ENCODE assay signal across 17 mouse cellular contexts in genomic region chr19:56287580-56288367, GRCm38 (mm10). TPM values are rescaled to one million over a fixed set of nuclear protein-coding genes. Genes with fewer than 3 reads are reported as not detected.
DNase-seq lines count a peak whose midpoint lies in the region; ATAC-seq and TF ChIP-seq lines count a peak whose summit lies in the region.
"Had no signal": no experiment of that assay in that cellular context is flagged by ENCODE, and none has a peak within 500 bp of the region (broad histone marks: within the 10 kb centered on the region; RNA-seq: fewer than 3 reads in every experiment).

No protein-coding gene starts in this region.

- DNase-seq in intestine, embryonic 14.5 days (ENCODE audit: low spot score) = no peak
- DNase-seq in kidney, adult 9 months = peak; percentile 56
- no peak for DNase-seq in liver, embryonic 11.5 days (ENCODE audit: low spot score)
- DNase-seq in gastrocnemius, postnatal 10 days = no peak
- DNase-seq in urinary bladder, postnatal 4 days (ENCODE audit: low spot score in 2 of 2) = no peak
- DNase-seq in MN1 (ENCODE audit: low spot score) = no peak
- DNase-seq: cerebellum, adult 9-10 months; forebrain, postnatal 0 days; gastrocnemius, postnatal 14 days had no signal

- no peaks in the 10 kb centered on the region for H3K27me3 ChIP-seq in intestine, embryonic 14.5 days (replicated peaks; ENCODE audit: control insufficient read depth, insufficient read depth, low read length)
- H3K27me3 ChIP-seq in intestine, postnatal 0 days (replicated peaks; ENCODE audit: control insufficient read depth, insufficient read depth, low read length) = no peaks in the 10 kb centered on the region
- H3K27me3 ChIP-seq in liver, embryonic 11.5 days (replicated peaks; ENCODE audit: control insufficient read depth, insufficient read depth, low read length) = no peaks in the 10 kb centered on the region
- no peaks in the 10 kb centered on the region for H3K27me3 ChIP-seq in stomach, embryonic 15.5 days (replicated peaks)
- H3K27me3 ChIP-seq: neural tube, embryonic 12.5 days had no signal

- peak; percentile 55; the same call in 1 of the 2 replicates for ATAC-seq in intestine, embryonic 14.5 days (replicated peaks; ENCODE audit: low FRiP score, low TSS enrichment, low read depth)
- no peak for ATAC-seq in intestine, postnatal 0 days
- no peak for ATAC-seq in liver, embryonic 11.5 days (replicated peaks; ENCODE audit: low FRiP score)
- peak; percentile 50; the same call in 1 of the 2 replicates for ATAC-seq in stomach, embryonic 15.5 days (ENCODE audit: insufficient read depth, low FRiP score, low read depth)
- ATAC-seq: forebrain, postnatal 0 days had no signal

- peak overlapping the region; percentile 15 for H3K4me3 ChIP-seq in intestine, embryonic 14.5 days (ENCODE audit: low read depth, low read length)
- H3K4me3 ChIP-seq in intestine, postnatal 0 days (ENCODE audit: low read depth, low read length) = no peak overlapping the region
- peak overlapping the region; percentile 32 for H3K4me3 ChIP-seq in liver, embryonic 11.5 days (ENCODE audit: low read depth, low read length)
- H3K4me3 ChIP-seq in stomach, embryonic 15.5 days (replicated peaks) = peak overlapping the region; percentile 27
- H3K4me3 ChIP-seq: hindbrain, embryonic 13.5 days; megakaryocyte, embryonic 14.5 days; neural tube, embryonic 12.5 days had no signal

- peak overlapping the region; percentile 39 for H3K4me2 ChIP-seq in intestine, embryonic 14.5 days (ENCODE audit: low read length)
- no peak overlapping the region for H3K4me2 ChIP-seq in intestine, postnatal 0 days (replicated peaks; ENCODE audit: low read depth)
- H3K4me2 ChIP-seq in liver, embryonic 11.5 days = peak overlapping the region; percentile 43
- peak overlapping the region; percentile 34 for H3K4me2 ChIP-seq in stomach, embryonic 15.5 days
- H3K4me2 ChIP-seq: hindbrain, embryonic 13.5 days; neural tube, embryonic 12.5 days had no signal

- H3K9ac ChIP-seq in intestine, embryonic 14.5 days (ENCODE audit: low read length) = no peak overlapping the region
- H3K9ac ChIP-seq in intestine, postnatal 0 days (ENCODE audit: low read depth, low read length) = no peak overlapping the region
- H3K9ac ChIP-seq in liver, embryonic 11.5 days (ENCODE audit: low read depth, low read length) = no peak overlapping the region
- H3K9ac ChIP-seq in stomach, embryonic 15.5 days = no peak overlapping the region
- H3K9ac ChIP-seq: forebrain, postnatal 0 days; hindbrain, embryonic 13.5 days; neural tube, embryonic 12.5 days had no signal

- H3K27ac ChIP-seq in intestine, embryonic 14.5 days (ENCODE audit: low read depth) = peak overlapping the region; percentile 29
- no peak overlapping the region for H3K27ac ChIP-seq in intestine, postnatal 0 days (ENCODE audit: low read depth, low read length)
- no peak overlapping the region; the same call in 1 of the 2 replicates for H3K27ac ChIP-seq in liver, embryonic 11.5 days (ENCODE audit: low read depth, low read length)
- H3K27ac ChIP-seq in stomach, embryonic 15.5 days = peak overlapping the region; percentile 71
- H3K27ac ChIP-seq: hindbrain, embryonic 13.5 days; neural tube, embryonic 12.5 days had no signal

- 66% methylated on average over 15 of the region's 15 CpGs for whole genome bisulfite sequencing in intestine, embryonic 14.5 days
- WGBS in intestine, postnatal 0 days = 44% methylated on average over 15 of the region's 15 CpGs
- 67% methylated on average over 15 of the region's 15 CpGs for WGBS in liver, embryonic 11.5 days
- 63% methylated on average over 15 of the region's 15 CpGs for WGBS in stomach, embryonic 15.5 days

- H3K36me3 ChIP-seq in intestine, embryonic 14.5 days (ENCODE audit: control insufficient read depth, insufficient read depth, low read length) = no peaks in the 10 kb centered on the region
- no peaks in the 10 kb centered on the region for H3K36me3 ChIP-seq in intestine, postnatal 0 days (ENCODE audit: control insufficient read depth, insufficient read depth)
- no peaks in the 10 kb centered on the region for H3K36me3 ChIP-seq in liver, embryonic 11.5 days (ENCODE audit: control insufficient read depth, insufficient read depth, low read length)
- H3K36me3 ChIP-seq in stomach, embryonic 15.5 days = no peaks in the 10 kb centered on the region
- H3K36me3 ChIP-seq: hindbrain, embryonic 13.5 days; neural tube, embryonic 12.5 days had no signal

- no peaks in the 10 kb centered on the region for H3K9me3 ChIP-seq in intestine, embryonic 14.5 days (ENCODE audit: control insufficient read depth, low read length)
- H3K9me3 ChIP-seq in intestine, postnatal 0 days (ENCODE audit: control insufficient read depth) = no peaks in the 10 kb centered on the region
- no peaks in the 10 kb centered on the region for H3K9me3 ChIP-seq in liver, embryonic 11.5 days (ENCODE audit: control insufficient read depth, low read length)
- no peaks in the 10 kb centered on the region for H3K9me3 ChIP-seq in stomach, embryonic 15.5 days
- H3K9me3 ChIP-seq: hindbrain, embryonic 13.5 days; neural tube, embryonic 12.5 days had no signal

- H3K4me1 ChIP-seq in intestine, embryonic 14.5 days (replicated peaks; ENCODE audit: control insufficient read depth, insufficient read depth, low read length) = peaks cover 3% of the 10 kb centered on the region; the same call in 1 of the 2 replicates
- H3K4me1 ChIP-seq in intestine, postnatal 0 days (replicated peaks; ENCODE audit: control insufficient read depth, insufficient read depth, low read length) = no peaks in the 10 kb centered on the region
- H3K4me1 ChIP-seq in liver, embryonic 11.5 days (replicated peaks; ENCODE audit: control insufficient read depth, insufficient read depth, low read length) = 0 out of 2 replicates have a peak, but pooled peaks cover 3% of the 10 kb centered on the region
- peaks cover 13% of the 10 kb centered on the region for H3K4me1 ChIP-seq in stomach, embryonic 15.5 days
- H3K4me1 ChIP-seq: hindbrain, embryonic 13.5 days; neural tube, embryonic 12.5 days had no signal

- no peak for TF ChIP-seq CTCF in intestine, postnatal 0 days (IDR thresholded peaks at IDR 0.05; ENCODE audit: low read depth)

RNA-seq across cellular contexts. Expression of gene Habp2, which starts 0.8 kb away (rescaled TPM):
- 26.7 and 27.8 TPM in 2 replicates for polyA plus RNA-seq in intestine, embryonic 14.5 days (2014; fragmentation: Nextera tagmentation; extraction: Ambion mirVana)
- 1.1 and 1.5 TPM in 2 replicates for polyA plus RNA-seq in intestine, postnatal 0 days (2015; fragmentation: Nextera tagmentation; extraction: Ambion mirVana)
- polyA plus RNA-seq in liver, embryonic 11.5 days (2014; fragmentation: Nextera tagmentation; extraction: Ambion mirVana) = 56.3 and 65.6 TPM in 2 replicates
- 36.4 and 52.0 TPM in 2 replicates for polyA plus RNA-seq in stomach, embryonic 15.5 days (2015; fragmentation: Nextera tagmentation; extraction: Ambion mirVana)
- total RNA-seq in gastrocnemius, postnatal 10 days (2021) = under 1 TPM in 1 of 2 experiments, not detected in 1; 0.11 TPM
- total RNA-seq: forebrain, postnatal 0 days; gastrocnemius, postnatal 14 days; heart, adult 8-10 months; midbrain, postnatal 0 days had no signal
- polyA plus RNA-seq: forebrain, postnatal 0 days; hindbrain, embryonic 13.5 days; neural tube, embryonic 12.5 days; testis, adult 2 months had no signal

Comparison
In these comparisons a context has a peak if more than half of its experiments do, and no peak if none do; other contexts are left out.
1. ATAC-seq: peak in intestine, embryonic 14.5 days (single experiment) and stomach, embryonic 15.5 days (single experiment); none in intestine, postnatal 0 days (single experiment) and liver, embryonic 11.5 days (single experiment).
2. H3K27ac ChIP-seq: peak in intestine, embryonic 14.5 days (single experiment) and stomach, embryonic 15.5 days (single experiment); none in intestine, postnatal 0 days (single experiment) and liver, embryonic 11.5 days (single experiment).
3. RNA of gene Habp2, which starts 0.8 kb away (polyA plus RNA-seq): 56.3 to 65.6 TPM in liver, embryonic 11.5 days, 36.4 to 52.0 TPM in stomach, embryonic 15.5 days and 26.7 to 27.8 TPM in intestine, embryonic 14.5 days; 1.1 to 1.5 TPM in intestine, postnatal 0 days; every median in the first group is over 10 times any median in the second.